Mouse (Mus musculus): ENCODE measurements around the gene Recql5. TPM values are rescaled to one million over a fixed set of nuclear protein-coding genes. Genes with fewer than 3 reads are reported as not detected.

Recql5 gene
- total RNA-seq (2015; ENCODE audit: low replicate concordance) (6.3 and 8.3 TPM in 2 replicates), total RNA-seq (2017; ENCODE audit: low replicate concordance) (15.3 and 31.6 TPM in 2 replicates)

- ATAC-seq (replicated peaks; ENCODE audit: low FRiP score, poor library complexity, severe bottlenecking): peak; percentile 95
These were observed at the start of gene Recql5, which contains the start of gene Sap30bp for GRCm38 (mm10) chr11:115933108-115933746. Gene Recql5, minus strand, starts transcription at chr11:115933477. Gene Sap30bp, plus strand, starts transcription at chr11:115933282.

GRCm38 (mm10) chr11:115982472-115982871 is 49.2 kb upstream of the Recql5 start:
- ATAC-seq (replicated peaks; ENCODE audit: low FRiP score, poor library complexity, severe bottlenecking): no peak

GRCm38 (mm10) chr11:115975544-115975943 is 42.3 kb upstream of the Recql5 start:
- no peak for ATAC-seq (replicated peaks; ENCODE audit: low FRiP score, poor library complexity, severe bottlenecking)

- no peak for ATAC-seq (replicated peaks; ENCODE audit: low FRiP score, poor library complexity, severe bottlenecking)
These were observed 41.8 kb upstream of the Recql5 start for GRCm38 (mm10) chr11:115975083-115975420.

- no peak for ATAC-seq (replicated peaks; ENCODE audit: low FRiP score, poor library complexity, severe bottlenecking)
These were observed 41.2 kb upstream of the Recql5 start, which contains the start of gene Itgb4 for GRCm38 (mm10) chr11:115974309-115975082. Gene Itgb4, plus strand, starts transcription at chr11:115974709.

GRCm38 (mm10) chr11:115971016-115971415 is 37.7 kb upstream of the Recql5 start:
- no peak for ATAC-seq (replicated peaks; ENCODE audit: low FRiP score, poor library complexity, severe bottlenecking)

GRCm38 (mm10) chr11:115970006-115970673 is 36.9 kb upstream of the Recql5 start:
- no peak for ATAC-seq (replicated peaks; ENCODE audit: low FRiP score, poor library complexity, severe bottlenecking)

- ATAC-seq (replicated peaks; ENCODE audit: low FRiP score, poor library complexity, severe bottlenecking): no peak
These were observed 35.6 kb upstream of the Recql5 start for GRCm38 (mm10) chr11:115968731-115969405.

GRCm38 (mm10) chr11:115964977-115965604 is 31.8 kb upstream of the Recql5 start:
- 0 out of 2 replicates have a peak, but pooled peaks have one; percentile 17 for ATAC-seq (replicated peaks; ENCODE audit: low FRiP score, poor library complexity, severe bottlenecking)

GRCm38 (mm10) chr11:115962651-115963412 is 29.6 kb upstream of the Recql5 start:
- ATAC-seq (replicated peaks; ENCODE audit: low FRiP score, poor library complexity, severe bottlenecking): no peak

- ATAC-seq (replicated peaks; ENCODE audit: low FRiP score, poor library complexity, severe bottlenecking): no peak
These were observed 25.7 kb upstream of the Recql5 start for GRCm38 (mm10) chr11:115959018-115959417.

- no peak for ATAC-seq (replicated peaks; ENCODE audit: low FRiP score, poor library complexity, severe bottlenecking)
These were observed 24.7 kb upstream of the Recql5 start for GRCm38 (mm10) chr11:115957971-115958370.

- no peak for ATAC-seq (replicated peaks; ENCODE audit: low FRiP score, poor library complexity, severe bottlenecking)
These were observed 23.2 kb upstream of the Recql5 start for GRCm38 (mm10) chr11:115956453-115956852.

GRCm38 (mm10) chr11:115955195-115955858 is 22.1 kb upstream of the Recql5 start:
- 0 out of 2 replicates have a peak, but pooled peaks have one; percentile 11 for ATAC-seq (replicated peaks; ENCODE audit: low FRiP score, poor library complexity, severe bottlenecking)

- no peak for ATAC-seq (replicated peaks; ENCODE audit: low FRiP score, poor library complexity, severe bottlenecking)
These were observed 21.4 kb upstream of the Recql5 start for GRCm38 (mm10) chr11:115954712-115955111.

GRCm38 (mm10) chr11:115950719-115951118 is 17.4 kb upstream of the Recql5 start:
- ATAC-seq (replicated peaks; ENCODE audit: low FRiP score, poor library complexity, severe bottlenecking): no peak

- no peak for ATAC-seq (replicated peaks; ENCODE audit: low FRiP score, poor library complexity, severe bottlenecking)
These were observed 15.0 kb upstream of the Recql5 start for GRCm38 (mm10) chr11:115948316-115948715.

- no peak for ATAC-seq (replicated peaks; ENCODE audit: low FRiP score, poor library complexity, severe bottlenecking)
These were observed 13.0 kb upstream of the Recql5 start for GRCm38 (mm10) chr11:115946221-115946828.

All from erythroblast, adult 5-6 weeks (primary cell).